ENCODE assay signal across 8 mouse cellular contexts in genomic region chr4:41654217-41654616, GRCm38 (mm10). TPM values are rescaled to one million over a fixed set of nuclear protein-coding genes. Genes with fewer than 3 reads are reported as not detected.
DNase-seq lines count a peak whose midpoint lies in the region; ATAC-seq and TF ChIP-seq lines count a peak whose summit lies in the region.

No protein-coding gene starts in this region.

- H3K27ac ChIP-seq in heart, adult 2 months, result no peak overlapping the region
- no peak overlapping the region for H3K27ac ChIP-seq in hindbrain, embryonic 11.5 days (ENCODE audit: low read depth, low read length)
- no peak overlapping the region for H3K27ac ChIP-seq in midbrain, embryonic 15.5 days

- H3K79me2 ChIP-seq in heart, adult 2 months (replicated peaks; ENCODE audit: control insufficient read depth, insufficient read depth, low read length), result no peaks in the 10 kb centered on the region

- H3K9me3 ChIP-seq in hindbrain, embryonic 11.5 days (ENCODE audit: control insufficient read depth, low read length), result no peaks in the 10 kb centered on the region
- H3K9me3 ChIP-seq in midbrain, embryonic 15.5 days, result no peaks in the 10 kb centered on the region

- no peak for TF ChIP-seq EP300 in heart, adult 2 months (IDR thresholded peaks at IDR 0.05; ENCODE audit: insufficient read depth, low read depth, low read length)

- ATAC-seq in hindbrain, embryonic 11.5 days (ENCODE audit: low FRiP score), result no peak
- peak; percentile 18; the same call in 1 of the 2 replicates for ATAC-seq in midbrain, embryonic 15.5 days (replicated peaks)

- DNase-seq in heart, adult 2 months, result peak; percentile 42 to 72
- DNase-seq in heart, postnatal 25 days (ENCODE audit: low spot score), result no peak
- DNase-seq in adrenal gland, adult 2 months, result peak; percentile 74
- peak; percentile 78 for DNase-seq in embryo, embryonic 9.5 days (ENCODE audit: extremely low spot score)
- peak; percentile 79 for DNase-seq in hindbrain, embryonic 11.5 days (ENCODE audit: low spot score)
- peak; percentile 30 to 39 for DNase-seq in left cerebral cortex, postnatal 36 days (ENCODE audit: low spot score in 2 of 2)
- peak; percentile 63 for DNase-seq in thymus, postnatal 4 days

- WGBS in heart, adult 2 months, result 22% methylated on average over 7 of the region's 7 CpGs
- WGBS in hindbrain, embryonic 11.5 days, result 12% methylated on average over 7 of the region's 7 CpGs
- WGBS in midbrain, embryonic 15.5 days, result 12% methylated on average over 7 of the region's 7 CpGs

- H3K4me3 ChIP-seq in heart, adult 2 months, result no peak overlapping the region
- H3K4me3 ChIP-seq in hindbrain, embryonic 11.5 days (ENCODE audit: low read depth, low read length), result no peak overlapping the region
- H3K4me3 ChIP-seq in midbrain, embryonic 15.5 days, result no peak overlapping the region

- no peak for TF ChIP-seq POLR2A in heart, adult 2 months (IDR thresholded peaks at IDR 0.05; ENCODE audit: insufficient read depth, low read depth, low read length)

- H3K9ac ChIP-seq in heart, adult 2 months (ENCODE audit: low read depth, low read length), result no peak overlapping the region
- H3K9ac ChIP-seq in hindbrain, embryonic 11.5 days (ENCODE audit: low read depth, low read length), result no peak overlapping the region
- no peak overlapping the region for H3K9ac ChIP-seq in midbrain, embryonic 15.5 days

- no peaks in the 10 kb centered on the region for H3K27me3 ChIP-seq in heart, adult 2 months (ENCODE audit: control insufficient read depth, insufficient read depth, low read length)
- no peaks in the 10 kb centered on the region for H3K27me3 ChIP-seq in hindbrain, embryonic 11.5 days (ENCODE audit: control insufficient read depth, insufficient read depth, low read length)
- H3K27me3 ChIP-seq in midbrain, embryonic 15.5 days (replicated peaks), result no peaks in the 10 kb centered on the region

- intact Hi-C loops in heart, adult 2 months (cut with DNase I), result loop anchor here (2.0 kb wide), 1 partner anchor 55 kb away; no protein-coding TSS in a partner anchor
- intact Hi-C loops in heart, postnatal 25 days (cut with DNase I), result loop anchor here (2.0 kb wide), 1 partner anchor 53 kb away; no protein-coding TSS in a partner anchor
- intact Hi-C loops in left cerebral cortex, postnatal 36 days (cut with DNase I), result loop anchor here (5.0 kb wide), 3 partner anchors 37 to 102 kb away; no protein-coding TSS in a partner anchor

- H3K4me2 ChIP-seq in hindbrain, embryonic 11.5 days (replicated peaks; ENCODE audit: low read depth, low read length), result no peak overlapping the region
- no peak overlapping the region for H3K4me2 ChIP-seq in midbrain, embryonic 15.5 days

- H3K36me3 ChIP-seq in heart, adult 2 months (ENCODE audit: control insufficient read depth, insufficient read depth, low read length), result no peaks in the 10 kb centered on the region
- peaks cover 8% of the 10 kb centered on the region; the same call in 1 of the 2 replicates for H3K36me3 ChIP-seq in hindbrain, embryonic 11.5 days (ENCODE audit: control insufficient read depth, insufficient read depth, low read length)
- H3K36me3 ChIP-seq in midbrain, embryonic 15.5 days (replicated peaks), result no peaks in the 10 kb centered on the region; the same call in 1 of the 2 replicates

- peak; percentile 74 for TF ChIP-seq CTCF in heart, adult 2 months (IDR thresholded peaks at IDR 0.05)

- no peaks in the 10 kb centered on the region for H3K4me1 ChIP-seq in heart, adult 2 months (ENCODE audit: control insufficient read depth, insufficient read depth, low read length)
- peaks cover 10% of the 10 kb centered on the region for H3K4me1 ChIP-seq in hindbrain, embryonic 11.5 days (replicated peaks; ENCODE audit: control insufficient read depth, insufficient read depth, low read length)
- peaks cover 15% of the 10 kb centered on the region for H3K4me1 ChIP-seq in midbrain, embryonic 15.5 days

RNA-seq across cellular contexts. Expression of gene Enho, which starts 14.1 kb away (rescaled TPM):
- 1 to 10 TPM; 8.1 to 8.3 TPM for total RNA-seq in heart, adult 2 months (2021)
- polyA plus RNA-seq in heart, adult 2 months (2012; rRNA removed), result 20.4 and 22.3 TPM in 2 replicates
- 1 to 10 TPM; 8.0 to 8.8 TPM for total RNA-seq in heart, postnatal 25 days (2021)
- total RNA-seq in adrenal gland, adult 2 months (2021), result 1 to 10 TPM; 2.9 to 4.6 TPM
- 13.2 and 20.9 TPM in 2 replicates for polyA plus RNA-seq in adrenal gland, adult 2 months (2012; rRNA removed)
- 42.4 and 42.7 TPM in 2 replicates for polyA plus RNA-seq in hindbrain, embryonic 11.5 days (2014; fragmentation: Nextera tagmentation; extraction: Ambion mirVana)
- 10 to 100 TPM; 60.1 to 71.2 TPM for total RNA-seq in left cerebral cortex, postnatal 36 days (2021)
- polyA plus RNA-seq in midbrain, embryonic 15.5 days (2015; fragmentation: Nextera tagmentation; extraction: Ambion mirVana), result 121 and 122 TPM in 2 replicates

RNA-seq across cellular contexts. Expression of gene Cntfr, which starts 42.7 kb away (rescaled TPM):
- 1 to 10 TPM; 4.1 to 5.4 TPM for total RNA-seq in heart, adult 2 months (2021)
- polyA plus RNA-seq in heart, adult 2 months (2012; rRNA removed), result 8.5 and 11.4 TPM in 2 replicates
- 1 to 10 TPM; 4.2 to 5.1 TPM for total RNA-seq in heart, postnatal 25 days (2021)
- total RNA-seq in adrenal gland, adult 2 months (2021), result 10 to 100 TPM; 37.6 to 62.3 TPM
- 70.6 and 72.3 TPM in 2 replicates for polyA plus RNA-seq in adrenal gland, adult 2 months (2012; rRNA removed)
- 27.8 and 29.5 TPM in 2 replicates for polyA plus RNA-seq in hindbrain, embryonic 11.5 days (2014; fragmentation: Nextera tagmentation; extraction: Ambion mirVana)
- 100 to 1,000 TPM; 106 to 115 TPM for total RNA-seq in left cerebral cortex, postnatal 36 days (2021)
- polyA plus RNA-seq in midbrain, embryonic 15.5 days (2015; fragmentation: Nextera tagmentation; extraction: Ambion mirVana), result 28.1 and 32.2 TPM in 2 replicates

RNA-seq across cellular contexts. Expression of gene Il11ra1, which starts 45.6 kb away (rescaled TPM):
- total RNA-seq in heart, adult 2 months (2021), result 10 to 100 TPM; 88.2 to 99.3 TPM
- 79.9 and 108 TPM in 2 replicates for polyA plus RNA-seq in heart, adult 2 months (2012; rRNA removed)
- 10 to 100 TPM; 74.2 to 87.4 TPM for total RNA-seq in heart, postnatal 25 days (2021)
- total RNA-seq in adrenal gland, adult 2 months (2021), result 10 to 100 TPM; 53.0 to 90.8 TPM
- polyA plus RNA-seq in adrenal gland, adult 2 months (2012; rRNA removed), result 198 and 290 TPM in 2 replicates
- polyA plus RNA-seq in hindbrain, embryonic 11.5 days (2014; fragmentation: Nextera tagmentation; extraction: Ambion mirVana), result 83.7 TPM in 2 replicates
- total RNA-seq in left cerebral cortex, postnatal 36 days (2021), result 10 to 100 TPM; 35.6 to 39.2 TPM
- polyA plus RNA-seq in midbrain, embryonic 15.5 days (2015; fragmentation: Nextera tagmentation; extraction: Ambion mirVana), result 37.5 and 40.3 TPM in 2 replicates

RNA-seq across cellular contexts. Expression of gene Rpp25l, which starts 59.1 kb away (rescaled TPM):
- 10 to 100 TPM; 30.1 to 32.3 TPM for total RNA-seq in heart, adult 2 months (2021)
- polyA plus RNA-seq in heart, adult 2 months (2012; rRNA removed), result 33.2 and 33.8 TPM in 2 replicates
- total RNA-seq in heart, postnatal 25 days (2021), result 10 to 100 TPM; 30.5 to 32.0 TPM
- 10 to 100 TPM; 31.0 to 38.6 TPM for total RNA-seq in adrenal gland, adult 2 months (2021)
- polyA plus RNA-seq in adrenal gland, adult 2 months (2012; rRNA removed), result 61.9 and 70.1 TPM in 2 replicates
- 80.0 and 84.1 TPM in 2 replicates for polyA plus RNA-seq in hindbrain, embryonic 11.5 days (2014; fragmentation: Nextera tagmentation; extraction: Ambion mirVana)
- 10 to 100 TPM; 27.8 to 33.2 TPM for total RNA-seq in left cerebral cortex, postnatal 36 days (2021)
- polyA plus RNA-seq in midbrain, embryonic 15.5 days (2015; fragmentation: Nextera tagmentation; extraction: Ambion mirVana), result 59.1 and 64.6 TPM in 2 replicates

Comparison
In these comparisons a context has a peak if more than half of its experiments do, and no peak if none do; other contexts are left out.
1. RNA of gene Enho, which starts 14.1 kb away (total RNA-seq): 60.1 to 71.2 TPM in left cerebral cortex, postnatal 36 days; 8.0 to 8.8 TPM in heart, postnatal 25 days, 8.1 to 8.3 TPM in heart, adult 2 months and 2.9 to 4.6 TPM in adrenal gland, adult 2 months; every median in the first group is over 4 times any median in the second.
2. RNA of gene Cntfr, which starts 42.7 kb away (total RNA-seq): 106 to 115 TPM in left cerebral cortex, postnatal 36 days and 37.6 to 62.3 TPM in adrenal gland, adult 2 months; 4.1 to 5.4 TPM in heart, adult 2 months and 4.2 to 5.1 TPM in heart, postnatal 25 days; every median in the first group is over 4 times any median in the second.